Mouse (Mus musculus): ENCODE measurements at regions not wholly inside any gene's neighbourhood (a gene's known extent, or its start where the extent isn't known, plus 50 kb on each side); places are given as distances from the start of the nearest gene placed in this dataset.

GRCm38 (mm10) chr6:100092870-100093269, 194.4 kb downstream of the Rybp start:
- no peak for ATAC-seq (ENCODE audit: low read depth)
- H3K27ac ChIP-seq (ENCODE audit: low read length) = no peak overlapping the region
- no peaks in the 10 kb centered on the region for H3K27me3 ChIP-seq (ENCODE audit: control insufficient read depth, insufficient read depth, low read depth, low read length)
- H3K9ac ChIP-seq (ENCODE audit: low read depth, low read length) = no peak overlapping the region
- H3K4me2 ChIP-seq (ENCODE audit: low read depth, low read length) = no peak overlapping the region
- peaks cover 6% of the 10 kb centered on the region for H3K4me1 ChIP-seq (ENCODE audit: control insufficient read depth, low read depth, low read length)
- 53% methylated on average over 8 of the region's 8 CpGs for WGBS (ENCODE audit: insufficient replicate concordance)
- no peak overlapping the region for H3K4me3 ChIP-seq (ENCODE audit: low read depth, low read length)
- no peaks in the 10 kb centered on the region for H3K36me3 ChIP-seq (ENCODE audit: control insufficient read depth, insufficient read depth)
- no peaks in the 10 kb centered on the region for H3K9me3 ChIP-seq (replicated peaks; ENCODE audit: control insufficient read depth, low read length)

- H3K4me2 ChIP-seq (ENCODE audit: low read depth, low read length) = no peak overlapping the region
- H3K27me3 ChIP-seq (ENCODE audit: control insufficient read depth, insufficient read depth, low read depth, low read length) = no peaks in the 10 kb centered on the region
- ATAC-seq (ENCODE audit: low read depth) = no peak
- H3K4me3 ChIP-seq (ENCODE audit: low read depth, low read length) = no peak overlapping the region
- no peaks in the 10 kb centered on the region for H3K36me3 ChIP-seq (ENCODE audit: control insufficient read depth, insufficient read depth)
- no peak overlapping the region for H3K27ac ChIP-seq (ENCODE audit: low read length)
- no peak overlapping the region for H3K9ac ChIP-seq (ENCODE audit: low read depth, low read length)
- 52% methylated on average over 3 of the region's 3 CpGs for whole genome bisulfite sequencing (ENCODE audit: insufficient replicate concordance)
- H3K4me1 ChIP-seq (ENCODE audit: control insufficient read depth, low read depth, low read length) = peaks cover 2% of the 10 kb centered on the region
- H3K9me3 ChIP-seq (replicated peaks; ENCODE audit: control insufficient read depth, low read length) = no peaks in the 10 kb centered on the region
These were observed 195.5 kb downstream of the Rybp start for GRCm38 (mm10) chr6:100091815-100092214.

GRCm38 (mm10) chr6:100088576-100088975, 198.7 kb downstream of the Rybp start:
- no peaks in the 10 kb centered on the region for H3K36me3 ChIP-seq (ENCODE audit: control insufficient read depth, insufficient read depth)
- no peak overlapping the region for H3K27ac ChIP-seq (ENCODE audit: low read length)
- no peak overlapping the region for H3K4me2 ChIP-seq (ENCODE audit: low read depth, low read length)
- H3K9me3 ChIP-seq (replicated peaks; ENCODE audit: control insufficient read depth, low read length) = no peaks in the 10 kb centered on the region
- no peak overlapping the region for H3K9ac ChIP-seq (ENCODE audit: low read depth, low read length)
- ATAC-seq (ENCODE audit: low read depth) = no peak
- 54% methylated on average over 4 of the region's 4 CpGs for WGBS (ENCODE audit: insufficient replicate concordance)
- H3K4me1 ChIP-seq (ENCODE audit: control insufficient read depth, low read depth, low read length) = no peaks in the 10 kb centered on the region
- no peaks in the 10 kb centered on the region for H3K27me3 ChIP-seq (ENCODE audit: control insufficient read depth, insufficient read depth, low read depth, low read length)
- H3K4me3 ChIP-seq (ENCODE audit: low read depth, low read length) = no peak overlapping the region

- Histone ChIP-seq H3K4me1 (ENCODE audit: control insufficient read depth, low read depth, low read length) (no peaks in the 10 kb centered on the region), H3K27ac (ENCODE audit: low read length) (no peak overlapping the region), H3K36me3 (ENCODE audit: control insufficient read depth, insufficient read depth) (no peaks in the 10 kb centered on the region), H3K9me3 (replicated peaks; ENCODE audit: control insufficient read depth, low read length) (no peaks in the 10 kb centered on the region), H3K4me2 (ENCODE audit: low read depth, low read length) (no peak overlapping the region), H3K27me3 (ENCODE audit: control insufficient read depth, insufficient read depth, low read depth, low read length) (no peaks in the 10 kb centered on the region), H3K9ac (ENCODE audit: low read depth, low read length) (no peak overlapping the region), H3K4me3 (ENCODE audit: low read depth, low read length) (no peak overlapping the region)
- no peak for ATAC-seq (ENCODE audit: low read depth)
- WGBS (ENCODE audit: insufficient replicate concordance) = 69% methylated on average over 7 of the region's 7 CpGs
These were observed 200.5 kb downstream of the Rybp start for GRCm38 (mm10) chr6:100086807-100087206.

GRCm38 (mm10) chr6:100085981-100086380, 201.3 kb downstream of the Rybp start:
- no peaks in the 10 kb centered on the region for H3K36me3 ChIP-seq (ENCODE audit: control insufficient read depth, insufficient read depth)

GRCm38 (mm10) chr6:100083868-100084477, 203.3 kb downstream of the Rybp start:
- no peak overlapping the region for H3K4me2 ChIP-seq (ENCODE audit: low read depth, low read length)
- H3K4me1 ChIP-seq (ENCODE audit: control insufficient read depth, low read depth, low read length) = no peaks in the 10 kb centered on the region
- H3K9ac ChIP-seq (ENCODE audit: low read depth, low read length) = no peak overlapping the region
- no peaks in the 10 kb centered on the region for H3K27me3 ChIP-seq (ENCODE audit: control insufficient read depth, insufficient read depth, low read depth, low read length)
- H3K4me3 ChIP-seq (ENCODE audit: low read depth, low read length) = no peak overlapping the region
- no peaks in the 10 kb centered on the region for H3K9me3 ChIP-seq (replicated peaks; ENCODE audit: control insufficient read depth, low read length)
- WGBS (ENCODE audit: insufficient replicate concordance) = 71% methylated on average over 4 of the region's 4 CpGs
- ATAC-seq (ENCODE audit: low read depth) = no peak
- no peak overlapping the region for H3K27ac ChIP-seq (ENCODE audit: low read length)
- no peaks in the 10 kb centered on the region for H3K36me3 ChIP-seq (ENCODE audit: control insufficient read depth, insufficient read depth)

More at GRCm38 (mm10) chr6:100085981-100086380, 201.3 kb downstream of the Rybp start:
- Histone ChIP-seq H3K9me3 (replicated peaks; ENCODE audit: control insufficient read depth, low read length) (no peaks in the 10 kb centered on the region), H3K27me3 (ENCODE audit: control insufficient read depth, insufficient read depth, low read depth, low read length) (no peaks in the 10 kb centered on the region), H3K4me3 (ENCODE audit: low read depth, low read length) (no peak overlapping the region), H3K4me1 (ENCODE audit: control insufficient read depth, low read depth, low read length) (no peaks in the 10 kb centered on the region), H3K4me2 (ENCODE audit: low read depth, low read length) (no peak overlapping the region), H3K9ac (ENCODE audit: low read depth, low read length) (no peak overlapping the region), H3K27ac (ENCODE audit: low read length) (no peak overlapping the region)
- WGBS (ENCODE audit: insufficient replicate concordance) = 38% methylated on average over 1 of the region's 1 CpGs
- no peak for ATAC-seq (ENCODE audit: low read depth)

GRCm38 (mm10) chr6:100083127-100083526, 204.2 kb downstream of the Rybp start:
- Histone ChIP-seq H3K4me3 (ENCODE audit: low read depth, low read length) (no peak overlapping the region), H3K4me1 (ENCODE audit: control insufficient read depth, low read depth, low read length) (no peaks in the 10 kb centered on the region), H3K4me2 (ENCODE audit: low read depth, low read length) (no peak overlapping the region), H3K27ac (ENCODE audit: low read length) (no peak overlapping the region), H3K9ac (ENCODE audit: low read depth, low read length) (no peak overlapping the region), H3K9me3 (replicated peaks; ENCODE audit: control insufficient read depth, low read length) (no peaks in the 10 kb centered on the region), H3K36me3 (ENCODE audit: control insufficient read depth, insufficient read depth) (no peaks in the 10 kb centered on the region), H3K27me3 (ENCODE audit: control insufficient read depth, insufficient read depth, low read depth, low read length) (no peaks in the 10 kb centered on the region)
- ATAC-seq (ENCODE audit: low read depth) = no peak
- WGBS (ENCODE audit: insufficient replicate concordance) = 63% methylated on average over 5 of the region's 5 CpGs

- ATAC-seq (ENCODE audit: low read depth) = peak; percentile 51
- Histone ChIP-seq H3K4me2 (ENCODE audit: low read depth, low read length) (no peak overlapping the region), H3K27me3 (ENCODE audit: control insufficient read depth, insufficient read depth, low read depth, low read length) (no peaks in the 10 kb centered on the region), H3K27ac (ENCODE audit: low read length) (no peak overlapping the region), H3K36me3 (ENCODE audit: control insufficient read depth, insufficient read depth) (no peaks in the 10 kb centered on the region), H3K9ac (ENCODE audit: low read depth, low read length) (no peak overlapping the region), H3K9me3 (replicated peaks; ENCODE audit: control insufficient read depth, low read length) (no peaks in the 10 kb centered on the region), H3K4me3 (ENCODE audit: low read depth, low read length) (no peak overlapping the region), H3K4me1 (ENCODE audit: control insufficient read depth, low read depth, low read length) (no peaks in the 10 kb centered on the region)
- 30% methylated on average over 10 of the region's 10 CpGs for WGBS (ENCODE audit: insufficient replicate concordance)
These were observed 212.5 kb downstream of the Rybp start for GRCm38 (mm10) chr6:100074672-100075335.

GRCm38 (mm10) chr6:100072261-100072968, 214.9 kb downstream of the Rybp start:
- Histone ChIP-seq H3K36me3 (ENCODE audit: control insufficient read depth, insufficient read depth) (no peaks in the 10 kb centered on the region), H3K9ac (ENCODE audit: low read depth, low read length) (no peak overlapping the region), H3K4me3 (ENCODE audit: low read depth, low read length) (no peak overlapping the region), H3K4me2 (ENCODE audit: low read depth, low read length) (no peak overlapping the region), H3K27me3 (ENCODE audit: control insufficient read depth, insufficient read depth, low read depth, low read length) (no peaks in the 10 kb centered on the region), H3K9me3 (replicated peaks; ENCODE audit: control insufficient read depth, low read length) (no peaks in the 10 kb centered on the region), H3K4me1 (ENCODE audit: control insufficient read depth, low read depth, low read length) (no peaks in the 10 kb centered on the region), H3K27ac (ENCODE audit: low read length) (no peak overlapping the region)
- no peak for ATAC-seq (ENCODE audit: low read depth)
- 35% methylated on average over 6 of the region's 6 CpGs for WGBS (ENCODE audit: insufficient replicate concordance)
